Mouse (Mus musculus) hindbrain, embryonic 14.5 days (tissue): Measurements from ENCODE around the gene Slc4a2. TPM values are rescaled to one million over a fixed set of nuclear protein-coding genes. Genes with fewer than 3 reads are reported as not detected.

Experiments
- ATAC-seq: fragments of 200-750 bp; cut with Nextera tagmentation; 2 replicates; pipeline ENCODE4 v1.8.0; 2017; ENCODE audit warnings: moderate number of reproducible peaks, mild to moderate bottlenecking, moderate TSS enrichment, moderate library complexity; ENCODE audit not compliant: low FRiP score
- DNase-seq: peaks from one replicate; pipeline ENCODE4 v3.0.0-alpha.2; 2015; ENCODE audit warnings: low spot score
- H3K27ac ChIP-seq: fragments of 300-500 bp; sonication (generic); 2 replicates; pipeline ENCODE4 v1.5.1; 2014; ENCODE audit warnings: mild to moderate bottlenecking, moderate library complexity
- H3K27me3 ChIP-seq: fragments of 300-500 bp; sonication (generic); 2 replicates; pipeline ENCODE4 v1.6.1; 2014; ENCODE audit warnings: mild to moderate bottlenecking, low read length, mixed read lengths; ENCODE audit not compliant: control insufficient read depth, insufficient read depth
- H3K36me3 ChIP-seq: fragments of 300-500 bp; sonication (generic); replicated peaks from 2 replicates; pipeline ENCODE4 v1.6.1; 2014; ENCODE audit not compliant: control insufficient read depth, insufficient read depth
- H3K4me1 ChIP-seq: fragments of 300-500 bp; sonication (generic); replicated peaks from 2 replicates; pipeline ENCODE4 v1.6.1; 2014; ENCODE audit warnings: antibody characterized with exemption, low read length, mixed read lengths; ENCODE audit not compliant: control insufficient read depth, insufficient read depth
- H3K4me2 ChIP-seq: fragments of 300-500 bp; sonication (generic); replicated peaks from 2 replicates; pipeline ENCODE4 v1.6.1; 2014; ENCODE audit warnings: mild to moderate bottlenecking, moderate library complexity
- H3K4me3 ChIP-seq: fragments of 300-500 bp; sonication (generic); replicated peaks from 2 replicates; pipeline ENCODE4 v1.5.1; 2014; ENCODE audit warnings: mild to moderate bottlenecking, low read length
- H3K9ac ChIP-seq: fragments of 300-500 bp; sonication (generic); 2 replicates; pipeline ENCODE4 v1.6.1; 2014
- H3K9me3 ChIP-seq: fragments of 300-500 bp; sonication (generic); 2 replicates; pipeline ENCODE4 v1.6.1; 2016; ENCODE audit warnings: low read length; ENCODE audit not compliant: control insufficient read depth
- WGBS: fragments of 180-500 bp; shearing (Covaris S2); extraction: QIAGEN DNeasy Blood & Tissue Kit; methylation state at CpG from one replicate; pipeline ENCODE4 v1.1.7; 2014; 5-methylcytosine and 5-hydroxymethylcytosine counted together
- polyA plus RNA-seq: library from polyadenylated mRNA; unstranded; fragments of >200 nt; fragmentation: Nextera tagmentation; extraction: Ambion mirVana; gene quantifications from 2 replicates; pipeline ENCODE4 v1.2.1, GENCODE M21; 2014

Gene Slc4a2
- polyA plus RNA-seq, 1 experiment from 2014 or later = 23.6 TPM

DNA sequence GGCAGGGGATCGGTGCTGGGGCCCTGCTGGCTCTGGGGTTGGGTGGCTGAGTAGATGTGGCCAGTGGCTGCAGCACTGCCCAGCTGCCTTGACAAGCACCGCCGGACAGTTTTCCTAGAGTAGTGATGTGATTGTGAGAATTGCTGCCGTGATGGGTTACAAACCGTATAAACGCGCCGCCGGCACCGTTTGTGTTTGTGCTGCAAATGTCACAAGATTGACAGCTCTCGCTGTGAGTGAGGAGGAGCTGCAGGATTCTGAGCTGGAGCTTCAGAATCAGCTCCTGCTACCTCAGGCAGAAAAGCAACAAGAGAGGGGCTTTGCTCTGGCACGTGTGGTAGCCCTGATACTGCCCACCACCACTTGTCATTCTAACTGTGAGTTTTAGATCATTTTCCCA lies 43.1 kb downstream of the Slc4a2 start:
- Histone ChIP-seq H3K4me2 (no peak overlapping the region), H3K4me1 (peaks cover 16% of the 10 kb centered on the region), H3K9me3 (no peaks in the 10 kb centered on the region), H3K27ac (no peak overlapping the region), H3K4me3 (no peak overlapping the region), H3K36me3 (no peaks in the 10 kb centered on the region), H3K9ac (no peak overlapping the region), H3K27me3 (no peaks in the 10 kb centered on the region)
- WGBS = 24% methylated on average over 12 of the region's 12 CpGs
- ATAC-seq (no peak), DNase-seq (no peak)

DNA sequence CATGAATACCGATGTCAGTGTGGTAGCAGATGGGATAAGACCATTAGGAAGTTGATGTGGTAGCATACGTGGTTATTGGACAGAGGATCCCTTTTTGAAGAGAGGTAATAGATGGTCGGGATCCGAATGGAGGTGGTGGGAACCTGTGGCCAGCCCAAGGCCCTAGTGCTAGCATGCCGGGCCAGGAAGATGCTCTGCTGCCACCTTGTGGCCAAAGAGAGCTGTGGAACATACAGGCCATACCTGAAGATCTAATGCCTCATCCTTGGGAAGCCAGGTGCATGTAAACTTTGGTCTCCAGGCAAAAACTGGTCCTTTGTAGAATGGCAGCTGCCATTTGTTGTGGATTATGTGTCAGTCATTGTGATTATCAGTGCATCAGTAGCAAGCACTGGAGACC lies 47.0 kb downstream of the Slc4a2 start:
- DNase-seq (peak; percentile 85), ATAC-seq (peak; percentile 63; the same call in 1 of the 2 replicates)
- Histone ChIP-seq H3K9ac (no peak overlapping the region), H3K4me2 (no peak overlapping the region), H3K4me1 (peaks cover 39% of the 10 kb centered on the region), H3K27ac (no peak overlapping the region), H3K4me3 (no peak overlapping the region), H3K27me3 (no peaks in the 10 kb centered on the region), H3K9me3 (no peaks in the 10 kb centered on the region), H3K36me3 (no peaks in the 10 kb centered on the region)
- WGBS = 11% methylated on average over 5 of the region's 5 CpGs

DNA sequence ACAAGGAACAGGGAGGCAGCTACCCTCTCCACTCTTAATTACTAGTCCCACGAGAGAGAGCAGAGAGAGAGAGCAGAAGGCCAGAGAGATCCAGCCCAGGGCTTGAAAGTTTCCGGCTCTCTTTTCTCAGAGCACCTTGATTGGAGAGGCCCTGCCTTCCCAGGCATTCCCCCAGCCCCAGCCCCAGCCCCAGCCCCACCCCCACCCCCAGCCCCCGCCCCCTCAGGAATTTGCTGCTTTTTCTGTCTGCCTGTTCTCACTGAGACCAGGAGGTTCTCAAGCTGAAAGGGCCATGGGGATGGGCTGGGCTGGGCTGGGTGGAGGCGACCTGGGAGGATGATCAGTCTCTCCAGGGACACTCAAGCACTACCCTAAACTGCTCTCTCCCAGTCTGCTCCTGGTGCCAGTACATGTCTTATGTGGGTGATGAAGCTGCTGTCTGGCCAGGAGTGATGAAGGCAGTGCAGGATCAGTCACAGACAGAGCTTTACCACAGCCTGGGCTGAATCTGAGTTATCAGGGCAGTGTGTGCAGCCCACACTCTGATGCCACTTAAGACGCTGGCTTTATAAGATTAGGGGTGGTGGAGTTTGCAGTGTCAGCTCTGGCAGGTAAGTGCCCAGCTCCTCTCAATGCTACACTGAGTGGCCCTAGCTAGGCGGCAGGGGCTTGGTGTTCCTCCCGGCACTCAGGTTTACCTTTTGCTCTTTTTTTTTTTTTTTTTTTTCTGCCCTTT lies 49.4 kb downstream of the Slc4a2 start:
- peaks cover 26% of the 10 kb centered on the region for H3K4me1 ChIP-seq
- ATAC-seq = no peak

DNA sequence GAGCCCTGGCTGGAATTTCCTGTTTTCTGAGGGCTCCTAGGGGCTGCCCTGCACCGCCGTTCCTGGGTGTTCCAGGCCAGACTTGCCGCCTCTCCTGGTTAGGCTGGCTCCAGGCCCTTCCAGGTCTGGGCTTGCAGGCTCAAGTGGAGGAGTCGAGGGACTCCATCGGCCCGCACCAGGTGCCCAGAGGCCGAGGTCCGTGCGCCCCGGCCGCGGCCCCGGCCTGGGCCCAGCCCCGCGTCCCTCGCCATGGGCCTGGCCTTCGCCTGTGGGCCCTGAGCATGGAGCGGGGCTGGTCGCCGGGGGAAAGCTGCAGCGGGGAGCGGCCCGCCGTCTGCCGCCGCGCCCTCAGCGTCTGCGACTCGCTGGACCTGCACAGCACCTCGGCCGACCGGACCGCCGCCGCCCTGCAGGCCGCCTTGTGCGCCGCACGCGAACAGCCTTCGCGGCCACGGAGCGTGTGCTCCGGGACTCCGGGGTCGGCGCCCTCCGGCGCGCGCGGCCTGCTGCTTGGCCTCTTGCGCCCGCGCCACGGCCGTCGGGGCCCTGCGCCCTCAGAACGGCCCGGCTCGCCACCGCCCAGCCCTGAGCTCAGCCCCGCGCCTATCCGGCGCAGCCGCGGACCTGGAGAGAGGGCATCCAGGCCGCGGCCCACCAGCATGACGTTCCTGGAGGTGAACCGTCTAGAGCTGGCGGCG lies 50.5 kb downstream of the Slc4a2 start:
- DNase-seq (no peak), ATAC-seq (no peak)
- Histone ChIP-seq H3K36me3 (peaks cover 28% of the 10 kb centered on the region), H3K4me2 (peak overlapping the region; percentile 65), H3K9me3 (no peaks in the 10 kb centered on the region), H3K4me1 (peaks cover 26% of the 10 kb centered on the region), H3K27ac (no peak overlapping the region), H3K4me3 (peak overlapping the region; percentile 29), H3K27me3 (no peaks in the 10 kb centered on the region), H3K9ac (peak overlapping the region; percentile 55)
- 4% methylated on average over 65 of the region's 77 CpGs for WGBS

More for the DNA sequence above, 49.4 kb downstream of the Slc4a2 start:
- Histone ChIP-seq H3K9ac (no peak overlapping the region), H3K9me3 (no peaks in the 10 kb centered on the region), H3K27me3 (no peaks in the 10 kb centered on the region), H3K36me3 (peaks cover 17% of the 10 kb centered on the region), H3K27ac (no peak overlapping the region), H3K4me2 (no peak overlapping the region), H3K4me3 (no peak overlapping the region)
- WGBS = 34% methylated on average over 7 of the region's 7 CpGs
- DNase-seq = no peak

DNA sequence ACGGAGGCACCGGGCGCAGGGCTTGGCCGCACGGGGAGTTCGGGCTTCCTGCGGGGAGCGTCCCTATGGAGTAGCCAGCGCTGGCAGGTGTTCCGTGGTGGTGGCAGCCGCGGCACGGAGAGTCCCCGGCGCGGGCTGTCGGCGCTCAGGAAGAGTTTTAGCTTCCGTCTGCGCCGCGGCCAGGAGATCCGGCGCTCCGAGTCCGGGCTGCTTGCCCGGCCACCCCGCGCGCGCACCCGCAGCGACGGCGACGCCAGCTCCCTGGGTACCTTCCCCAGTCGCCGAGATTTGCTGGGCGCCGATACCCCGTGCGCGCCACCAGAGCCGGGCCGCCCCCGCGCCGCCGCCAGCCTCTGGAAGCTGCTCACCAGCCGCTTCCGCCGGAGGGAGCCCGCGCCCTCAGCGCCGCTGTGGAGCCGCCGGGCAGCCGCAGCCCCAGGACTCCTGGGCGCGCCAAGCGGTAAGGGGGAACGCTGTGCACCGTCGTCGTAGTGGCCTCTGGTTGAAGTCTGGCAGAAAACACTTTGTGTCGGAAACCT lies 51.2 kb downstream of the Slc4a2 start:
- Histone ChIP-seq H3K36me3 (peaks cover 34% of the 10 kb centered on the region), H3K27ac (no peak overlapping the region), H3K9ac (peak overlapping the region; percentile 55), H3K4me1 (peaks cover 26% of the 10 kb centered on the region), H3K9me3 (no peaks in the 10 kb centered on the region), H3K27me3 (no peaks in the 10 kb centered on the region), H3K4me3 (peak overlapping the region; percentile 29), H3K4me2 (peak overlapping the region; percentile 65)
- 3% methylated on average over 67 of the region's 67 CpGs for WGBS
- ATAC-seq (no peak), DNase-seq (no peak)

DNA sequence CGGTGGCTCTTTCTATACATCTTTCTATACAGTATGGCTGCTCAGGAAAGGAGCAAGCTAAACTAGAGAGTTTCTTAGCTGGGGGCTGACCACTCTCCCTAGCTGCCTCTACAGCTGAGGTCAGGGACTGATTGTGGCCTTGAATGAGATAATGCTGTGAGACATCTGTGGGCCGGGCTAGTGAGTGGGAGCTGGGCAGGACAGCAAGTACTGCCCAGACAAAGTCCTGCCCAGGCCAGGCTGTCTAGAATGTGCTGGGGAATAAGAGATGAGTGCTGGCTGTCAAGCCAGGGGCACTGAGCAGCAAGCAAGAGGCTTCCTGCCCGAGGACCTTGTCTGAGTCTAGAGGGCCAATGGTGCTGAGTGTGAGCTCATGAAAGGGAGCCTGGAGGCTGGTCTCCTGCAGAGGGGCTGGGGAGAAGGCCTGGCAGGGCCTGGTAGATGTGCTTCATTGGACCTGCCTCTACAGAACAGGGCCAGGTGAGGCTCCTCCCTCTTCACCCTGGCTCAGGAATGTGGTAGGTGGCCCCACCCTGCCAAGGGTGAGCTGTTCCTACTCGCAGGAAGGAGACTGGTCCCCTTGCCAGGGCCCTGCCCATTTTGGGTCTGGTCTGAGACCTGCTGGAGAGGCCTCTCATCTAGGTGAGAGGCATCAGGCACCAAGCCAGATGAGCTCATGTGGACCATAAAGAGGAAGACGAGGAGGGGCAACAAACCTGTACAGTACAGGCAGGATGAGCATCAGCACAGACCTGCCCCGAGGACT lies 52.0 kb downstream of the Slc4a2 start:
- Histone ChIP-seq H3K27me3 (no peaks in the 10 kb centered on the region), H3K9me3 (no peaks in the 10 kb centered on the region), H3K4me1 (peaks cover 26% of the 10 kb centered on the region), H3K36me3 (peaks cover 43% of the 10 kb centered on the region), H3K9ac (0 out of 2 replicates have a peak overlapping the region, but pooled peaks have one; percentile 55), H3K4me3 (no peak overlapping the region), H3K4me2 (peak overlapping the region; percentile 65; the same call in 1 of the 2 replicates), H3K27ac (no peak overlapping the region)
- 84% methylated on average over 6 of the region's 6 CpGs for WGBS
- DNase-seq (no peak), ATAC-seq (peak; percentile 12; the same call in 1 of the 2 replicates)

DNA sequence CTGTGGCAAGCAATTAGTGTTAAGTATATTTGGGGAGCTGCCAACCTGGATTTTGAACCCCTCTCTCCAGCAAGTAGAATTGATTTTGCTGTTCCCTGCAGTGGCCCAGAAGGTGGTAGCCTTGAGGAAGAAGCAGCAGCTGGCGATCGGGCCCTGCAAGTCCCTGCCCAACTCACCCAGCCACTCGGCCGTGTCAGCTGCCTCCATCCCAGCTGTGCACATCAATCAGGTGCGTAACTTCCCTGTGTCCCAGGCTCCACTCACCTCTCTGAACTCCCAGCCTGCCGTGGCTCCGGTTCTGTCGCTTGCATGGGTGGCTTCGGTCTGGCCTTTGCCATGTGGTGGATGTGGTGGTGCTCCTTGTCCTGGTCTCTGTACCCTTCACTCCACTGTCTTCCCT lies 54.3 kb downstream of the Slc4a2 start:
- 78% methylated on average over 9 of the region's 9 CpGs for WGBS
- Histone ChIP-seq H3K9me3 (no peaks in the 10 kb centered on the region), H3K4me3 (no peak overlapping the region), H3K4me2 (no peak overlapping the region), H3K27ac (no peak overlapping the region), H3K27me3 (no peaks in the 10 kb centered on the region), H3K36me3 (peaks cover 60% of the 10 kb centered on the region), H3K4me1 (peaks cover 33% of the 10 kb centered on the region), H3K9ac (no peak overlapping the region)
- DNase-seq (no peak), ATAC-seq (no peak)

DNA sequence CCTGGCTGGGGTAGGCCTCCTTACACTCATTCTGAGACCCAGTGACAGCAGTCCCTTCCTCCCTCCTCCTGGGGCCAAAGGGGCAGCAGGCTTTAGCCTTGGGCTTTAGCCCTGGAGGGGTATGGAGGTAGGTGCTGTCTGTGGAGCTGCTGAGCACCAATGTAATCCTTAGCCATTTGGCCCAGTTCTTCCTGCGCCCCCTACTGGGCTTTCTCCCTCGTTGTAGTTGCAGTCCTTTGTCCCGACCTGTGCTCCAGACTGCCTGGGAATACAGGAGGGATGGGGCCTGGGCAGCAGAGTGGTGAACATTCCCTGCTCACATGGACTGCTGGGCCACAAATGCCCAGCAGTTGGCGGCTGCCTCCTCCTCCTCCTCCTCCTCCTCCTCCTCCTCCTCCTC lies 58.0 kb downstream of the Slc4a2 start:
- Histone ChIP-seq H3K4me1 (peaks cover 28% of the 10 kb centered on the region), H3K4me3 (no peak overlapping the region), H3K4me2 (no peak overlapping the region), H3K36me3 (peaks cover 76% of the 10 kb centered on the region), H3K27me3 (no peaks in the 10 kb centered on the region), H3K9me3 (no peaks in the 10 kb centered on the region), H3K27ac (no peak overlapping the region), H3K9ac (no peak overlapping the region)
- DNase-seq = peak; percentile 82
- WGBS = 0% methylated on average over 2 of the region's 4 CpGs
- peak; percentile 47; the same call in 1 of the 2 replicates for ATAC-seq
